Mouse (Mus musculus): ENCODE measurements at regions not wholly inside any gene's neighbourhood (a gene's known extent, or its start where the extent isn't known, plus 50 kb on each side); places are given as distances from the start of the nearest gene placed in this dataset.
A peak's percentile ranks its signal among the peaks of the same experiment; 100 is the strongest.

DNA sequence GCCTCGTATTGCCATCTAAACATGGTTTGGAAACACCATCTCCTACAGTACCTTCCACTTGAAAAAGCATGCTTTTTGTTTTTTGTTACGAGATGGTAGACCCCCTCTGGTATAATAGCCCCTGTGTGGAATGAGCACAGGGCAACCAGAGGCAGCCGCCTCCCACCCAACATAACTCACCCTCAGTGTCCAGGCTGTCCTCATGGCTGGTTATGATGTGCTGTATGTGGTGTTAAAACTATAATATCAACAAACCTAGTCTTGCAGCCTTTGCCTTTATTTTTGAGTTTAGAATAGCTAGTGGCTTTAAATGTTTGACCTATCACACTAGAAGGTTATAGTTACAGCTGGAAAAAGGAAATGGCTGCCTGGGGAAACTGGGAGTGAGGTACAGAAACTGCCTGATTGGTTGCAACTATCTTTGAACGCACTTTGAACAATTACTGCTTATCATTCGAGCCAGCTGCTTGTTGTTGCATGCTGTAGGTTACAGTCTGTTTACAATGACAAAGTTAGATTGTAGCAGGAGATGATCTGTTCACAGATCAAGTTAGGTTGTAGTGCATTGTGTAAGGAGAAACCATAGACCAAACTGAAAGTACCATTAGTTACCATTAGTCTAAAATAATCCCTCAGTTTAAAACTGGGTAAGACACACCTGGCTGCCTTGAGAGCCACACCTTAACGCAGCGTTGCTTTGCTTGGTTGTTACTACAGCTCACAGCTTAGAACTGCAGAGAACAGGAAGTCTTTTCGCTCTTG lies 414.8 kb downstream of the Klf5 start:
- Histone ChIP-seq H3K9ac (ENCODE audit: control insufficient read depth, low read depth, low read length, poor library complexity, severe bottlenecking) (no peak overlapping the region), H3K36me3 (ENCODE audit: control insufficient read depth in 1 of 2, insufficient read depth in 2 of 2, low read length in 2 of 2) (no peaks in the 10 kb centered on the region), H3K27ac (ENCODE audit: control insufficient read depth, low read depth, low read length) (no peak overlapping the region), H3K79me2 (ENCODE audit: control insufficient read depth, insufficient read depth, low read length, poor library complexity) (no peaks in the 10 kb centered on the region), H3K27me3 (ENCODE audit: control insufficient read depth in 1 of 2, insufficient read depth in 2 of 2, low read length in 2 of 2) (no peaks in the 10 kb centered on the region), H3K4me1 (ENCODE audit: control insufficient read depth in 1 of 2, insufficient read depth in 2 of 2, low read length in 2 of 2) (no peaks in the 10 kb centered on the region), H3K4me3 (ENCODE audit: control insufficient read depth in 1 of 2, insufficient read depth in 1 of 2, low read depth in 2 of 2, low read length in 2 of 2) (no peak overlapping the region), H3K9me3 (replicated peaks; ENCODE audit: insufficient read depth, low read length) (no peaks in the 10 kb centered on the region)
- peak; percentile 48 for DNase-seq (ENCODE audit: low read depth, low spot score)
- TF ChIP-seq GATA1 (IDR thresholded peaks at IDR 0.05; ENCODE audit: low read depth, low read length) (peak; percentile 55; the same call in 1 of the 2 replicates), POLR2A (IDR thresholded peaks at IDR 0.05; ENCODE audit: control insufficient read depth in 1 of 2, insufficient read depth in 1 of 2, low read depth in 1 of 2, low read length in 2 of 2, poor library complexity in 1 of 2) (no peak), CHD2 (IDR thresholded peaks at IDR 0.05; ENCODE audit: low read length) (no peak), ZNF384 (IDR thresholded peaks at IDR 0.05; ENCODE audit: low read depth, low read length) (no peak), USF2 (IDR thresholded peaks at IDR 0.05; ENCODE audit: borderline replicate concordance in 1 of 2, insufficient read depth in 1 of 2, low read depth in 1 of 2, low read length in 2 of 2) (no peak), CHD1 (IDR thresholded peaks at IDR 0.05; ENCODE audit: low read depth, low read length) (no peak), MEF2A (IDR thresholded peaks at IDR 0.05; ENCODE audit: extremely low read depth, insufficient replicate concordance, low read depth, low read length, poor library complexity, severe bottlenecking) (no peak), MXI1 (IDR thresholded peaks at IDR 0.05; ENCODE audit: low read depth, low read length) (no peak), E2F4 (IDR thresholded peaks at IDR 0.05; ENCODE audit: borderline replicate concordance, low read depth, low read length) (no peak), TBP (IDR thresholded peaks at IDR 0.05; ENCODE audit: low read depth, low read length) (no peak), POLR2AphosphoS5 (IDR thresholded peaks at IDR 0.05; ENCODE audit: borderline replicate concordance, low read depth, low read length) (no peak), NRF1 (IDR thresholded peaks at IDR 0.05; ENCODE audit: insufficient read depth, low read depth, low read length, poor library complexity, severe bottlenecking) (no peak), ZKSCAN1 (IDR thresholded peaks at IDR 0.05; ENCODE audit: low read depth, low read length) (no peak), NELFE (IDR thresholded peaks at IDR 0.05; ENCODE audit: low read depth, low read length) (no peak), EP300 (IDR thresholded peaks at IDR 0.05; ENCODE audit: low read depth in 1 of 2, low read length in 2 of 2) (peak; percentile 27 to 59; a peak in 3 of 4 replicates), ZC3H11A (IDR thresholded peaks at IDR 0.05; ENCODE audit: low read depth, low read length) (no peak), KAT2A (conservative IDR thresholded peaks at IDR 0.05; ENCODE audit: low read depth, low read length) (no peak), TCF12 (IDR thresholded peaks at IDR 0.05; ENCODE audit: low read depth, low read length) (peak; percentile 48; the same call in 1 of the 2 replicates), TAL1 (IDR thresholded peaks at IDR 0.05; ENCODE audit: low read length) (0 out of 2 replicates have a peak, but pooled peaks have one; percentile 14), RAD21 (IDR thresholded peaks at IDR 0.05; ENCODE audit: low read depth, low read length) (no peak), JUND (IDR thresholded peaks at IDR 0.05; ENCODE audit: low read depth, low read length) (no peak), CTCF (IDR thresholded peaks at IDR 0.05 in 2 of 3, conservative IDR thresholded peaks at IDR 0.05 in 1 of 3; ENCODE audit: control insufficient read depth in 1 of 3, insufficient read depth in 1 of 3, low read depth in 2 of 3, low read length in 3 of 3, poor library complexity in 1 of 3, severe bottlenecking in 1 of 3) (no peak), HCFC1 (IDR thresholded peaks at IDR 0.05; ENCODE audit: low read depth, low read length) (no peak), MAX (IDR thresholded peaks at IDR 0.05; ENCODE audit: low read length) (no peak), ELF1 (IDR thresholded peaks at IDR 0.05; ENCODE audit: low read depth, low read length) (no peak), BHLHE40 (IDR thresholded peaks at IDR 0.05; ENCODE audit: borderline replicate concordance, low read depth, low read length) (no peak), ZMIZ1 (IDR thresholded peaks at IDR 0.05; ENCODE audit: low read depth, low read length) (no peak), SMC3 (IDR thresholded peaks at IDR 0.05; ENCODE audit: low read depth, low read length) (no peak), RCOR1 (IDR thresholded peaks at IDR 0.05; ENCODE audit: low read depth, low read length) (no peak), MAFK (IDR thresholded peaks at IDR 0.05; ENCODE audit: borderline replicate concordance, low read depth, low read length) (no peak), UBTF (IDR thresholded peaks at IDR 0.05; ENCODE audit: borderline replicate concordance, insufficient read depth, low read depth, low read length) (no peak), POLR2AphosphoS2 (IDR thresholded peaks at IDR 0.05; ENCODE audit: low read length) (no peak), MYB (IDR thresholded peaks at IDR 0.05; ENCODE audit: low read depth, low read length) (no peak), USF1 (IDR thresholded peaks at IDR 0.05; ENCODE audit: low read depth, low read length) (no peak), ETS1 (IDR thresholded peaks at IDR 0.05; ENCODE audit: low read depth, low read length) (0 out of 2 replicates have a peak, but pooled peaks have one; percentile 46), MYC (IDR thresholded peaks at IDR 0.05; ENCODE audit: low read depth, low read length) (no peak), GABPA (IDR thresholded peaks at IDR 0.05; ENCODE audit: low read depth, low read length) (no peak)
